Mouse (Mus musculus): ENCODE measurements at regions not wholly inside any gene's neighbourhood (a gene's known extent, or its start where the extent isn't known, plus 50 kb on each side); places are given as distances from the start of the nearest gene placed in this dataset.

DNA sequence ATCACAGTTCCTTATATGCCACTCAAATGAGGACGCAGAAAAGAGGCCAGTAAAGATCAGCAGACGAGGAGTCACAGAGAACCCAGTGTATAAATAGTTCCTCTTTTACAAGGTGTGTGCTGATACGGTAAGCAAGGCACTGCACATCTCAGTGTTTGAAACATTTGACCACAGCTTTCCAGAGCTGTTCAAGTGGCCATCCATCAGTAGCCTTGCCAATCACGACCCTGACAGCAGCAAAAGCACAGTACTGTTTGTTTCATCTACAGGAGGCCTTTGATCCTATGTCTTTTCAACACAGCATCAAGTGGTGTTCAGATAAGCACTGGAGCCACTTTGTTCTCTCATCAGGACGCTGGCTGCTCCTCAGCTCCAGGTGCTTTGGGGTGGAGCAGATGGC lies 511.4 kb upstream of the Adarb2 start:
- DNase-seq (ENCODE audit: low spot score in 2 of 2): no peak

- DNase-seq (ENCODE audit: low spot score in 2 of 2): no peak
These were observed 504.9 kb upstream of the Adarb2 start for GRCm38 (mm10) chr13:7697647-7698365.

- no peak for DNase-seq (ENCODE audit: low spot score in 2 of 2)
These were observed 481.1 kb upstream of the Adarb2 start for GRCm38 (mm10) chr13:7721558-7721957.

DNA sequence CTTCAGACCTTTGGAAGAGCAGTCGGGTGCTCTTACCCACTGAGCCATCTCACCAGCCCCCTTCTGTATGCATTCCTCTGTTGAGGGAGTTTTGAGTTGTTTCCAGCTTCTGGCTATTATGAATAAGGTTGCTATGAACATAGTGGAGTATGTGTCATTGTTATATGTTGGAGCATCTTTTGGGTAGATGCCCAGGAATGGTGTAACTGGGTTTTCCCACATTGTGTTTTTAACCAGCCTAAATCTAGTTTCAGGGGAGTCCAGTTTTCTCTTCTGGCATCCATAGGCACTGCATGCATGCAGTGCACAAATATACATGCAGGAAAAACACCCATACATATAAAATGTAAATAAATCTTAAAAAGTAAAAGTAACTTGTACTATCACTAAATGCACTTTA lies 453.0 kb upstream of the Adarb2 start:
- peak; percentile 16 to 24 for DNase-seq (ENCODE audit: low spot score in 2 of 2)

GRCm38 (mm10) chr13:7785252-7785651 lies 417.4 kb upstream of the Adarb2 start:
- DNase-seq (ENCODE audit: low spot score in 2 of 2): peak in 1 of 2 experiments; percentile 24

GRCm38 (mm10) chr13:7790069-7790468 lies 412.6 kb upstream of the Adarb2 start:
- no peak for DNase-seq (ENCODE audit: low spot score in 2 of 2)
